Mouse (Mus musculus) Muller cell, postnatal 12 days (primary cell): ENCODE data around the gene Gm8720.
"Not testable (repeated sequence)": the region's sequence is repeated elsewhere in the genome, so short reads cannot be mapped to it uniquely, and the experiment has no call there.

Experiments used
- DNase-seq: peaks from one replicate; pipeline ENCODE4 v3.0.0-alpha.2; 2015; ENCODE audit errors: inconsistent ontology term

Gm8720 gene

DNA sequence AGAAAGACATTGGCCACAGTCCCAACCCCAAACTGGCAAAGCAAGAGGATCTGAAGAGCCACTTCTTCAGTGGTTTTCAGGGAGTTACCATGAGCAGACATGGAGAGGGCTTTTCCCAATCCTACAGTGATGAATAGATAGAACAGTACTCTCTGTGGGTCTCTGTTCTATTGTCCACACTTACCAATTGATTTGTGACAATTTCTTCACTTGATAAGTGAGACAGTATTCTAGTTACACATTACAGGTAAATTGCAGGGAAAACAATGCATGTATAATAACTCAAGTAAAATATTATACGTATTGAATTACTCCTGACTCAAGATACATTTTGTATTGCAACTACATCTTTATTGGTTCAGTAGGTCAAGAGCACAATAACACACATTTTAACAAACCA lies at the start of gene Gm8720:
Gene Gm8720 (minus strand): TSS at position 101 of the 400 bp plus-strand sequence.
- not testable (repeated sequence) for DNase-seq

DNA sequence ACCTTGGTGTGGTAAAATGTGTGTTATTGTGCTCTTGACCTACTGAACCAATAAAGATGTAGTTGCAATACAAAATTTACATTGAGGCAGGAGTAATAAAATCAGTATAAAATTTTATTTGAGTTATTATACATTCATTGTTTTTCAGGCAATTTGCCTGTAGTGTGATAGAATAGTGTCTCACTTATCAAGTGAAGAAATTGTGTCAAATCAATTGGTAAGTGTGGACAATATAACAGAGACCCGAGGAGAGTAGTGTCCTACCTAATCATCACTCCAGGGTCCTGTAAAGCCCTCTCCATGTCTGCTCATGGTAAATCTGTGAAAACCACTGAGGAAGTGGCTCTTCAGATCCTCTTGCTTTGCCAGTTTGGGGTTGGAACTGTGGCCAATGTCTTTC lies 12.0 kb downstream of the Gm8720 start, which contains the start of gene Vmn1r163:
Gene Vmn1r163 (plus strand): TSS at position 301 of the 400 bp plus-strand sequence.
- DNase-seq = not testable (repeated sequence)

DNA sequence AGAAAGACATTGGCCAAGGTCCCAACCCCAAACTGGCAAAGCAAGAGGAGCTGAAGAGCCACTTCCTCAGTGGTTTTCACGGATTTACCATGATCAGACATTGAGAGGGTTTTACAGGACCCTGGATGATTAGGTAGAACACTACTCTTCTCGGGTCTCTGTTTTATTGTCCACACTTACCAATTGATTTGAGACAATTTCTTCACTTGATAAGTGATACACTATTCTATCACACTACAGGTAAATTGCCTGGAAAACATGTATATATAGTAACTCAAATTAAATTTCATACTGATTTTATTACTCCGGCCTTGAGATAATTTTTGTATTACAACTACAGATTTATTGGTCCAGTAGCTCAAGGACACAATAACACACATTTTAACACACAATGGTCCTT lies 47.4 kb downstream of the Gm8720 start, which contains the start of gene Gm4216:
Gene Gm4216 (minus strand): TSS at position 101 of the 400 bp plus-strand sequence.
- DNase-seq = not testable (repeated sequence)
